Comparison of ENCODE assay signal across 8 mouse cellular contexts in genomic region chr17:87502388-87503369, GRCm38 (mm10). TPM values are rescaled to one million over a fixed set of nuclear protein-coding genes. Genes with fewer than 3 reads are reported as not detected.
DNase-seq lines count a peak whose midpoint lies in the region; ATAC-seq and TF ChIP-seq lines count a peak whose summit lies in the region.

No protein-coding gene starts in this region.

- peak overlapping the region; percentile 30; the same call in 1 of the 2 replicates for H3K27ac ChIP-seq in kidney, embryonic 14.5 days (ENCODE audit: low read depth, low read length)
- H3K27ac ChIP-seq in hindbrain, embryonic 14.5 days = peak overlapping the region; percentile 38

- no peak overlapping the region for H3ac ChIP-seq in myocyte (ENCODE audit: control insufficient read depth, insufficient read length)

- H3K4me3 ChIP-seq in kidney, embryonic 14.5 days (ENCODE audit: low read length) = no peak overlapping the region
- no peak overlapping the region for H3K4me3 ChIP-seq in hindbrain, embryonic 14.5 days (replicated peaks; ENCODE audit: low read length)
- H3K4me3 ChIP-seq in myocyte = no peak overlapping the region

- no peaks in the 10 kb centered on the region for H3K27me3 ChIP-seq in kidney, embryonic 14.5 days (ENCODE audit: control insufficient read depth, insufficient read depth, low read length)
- no peaks in the 10 kb centered on the region for H3K27me3 ChIP-seq in hindbrain, embryonic 14.5 days (ENCODE audit: control insufficient read depth, insufficient read depth, low read length)
- H3K27me3 ChIP-seq in myocyte (ENCODE audit: control insufficient read depth, insufficient read depth, insufficient read length) = no peaks in the 10 kb centered on the region

- TF ChIP-seq POLR2A in myocyte (IDR thresholded peaks at IDR 0.05; ENCODE audit: insufficient read length, low read depth) = no peak

- peaks cover 19% of the 10 kb centered on the region for H3K4me1 ChIP-seq in kidney, embryonic 14.5 days (ENCODE audit: control insufficient read depth, insufficient read depth, low read length)
- peaks cover 22% of the 10 kb centered on the region for H3K4me1 ChIP-seq in hindbrain, embryonic 14.5 days (replicated peaks; ENCODE audit: control insufficient read depth, insufficient read depth, low read length)

- ATAC-seq in kidney, embryonic 14.5 days (ENCODE audit: low FRiP score, low TSS enrichment) = peak; percentile 70
- peak; percentile 86 for ATAC-seq in hindbrain, embryonic 14.5 days (ENCODE audit: low FRiP score)

- DNase-seq in kidney, postnatal 4 days = no peak
- peak; percentile 73 for DNase-seq in brain, adult 2 months (ENCODE audit: low read depth, low spot score)
- peak; percentile 58 for DNase-seq in hindbrain, embryonic 14.5 days (ENCODE audit: low spot score)
- no peak for DNase-seq in cerebellum, postnatal 14 days
- DNase-seq in cerebellum, postnatal 36 days = no peak
- no peak for DNase-seq in left cerebral cortex, adult 11 months (ENCODE audit: low spot score)

- 8% methylated on average over 13 of the region's 14 CpGs for WGBS in kidney, embryonic 14.5 days
- WGBS in hindbrain, embryonic 14.5 days = 22% methylated on average over 12 of the region's 14 CpGs

- no peak overlapping the region for H3K9ac ChIP-seq in kidney, embryonic 14.5 days (ENCODE audit: low read depth, low read length)
- H3K9ac ChIP-seq in hindbrain, embryonic 14.5 days = no peak overlapping the region

- H3K4me2 ChIP-seq in kidney, embryonic 14.5 days (replicated peaks; ENCODE audit: low read depth, low read length) = peak overlapping the region; percentile 12; the same call in 1 of the 2 replicates
- 0 out of 2 replicates have a peak overlapping the region, but pooled peaks have one; percentile 9 for H3K4me2 ChIP-seq in hindbrain, embryonic 14.5 days (replicated peaks)
- peak overlapping the region; percentile 38 for H3K4me2 ChIP-seq in myocyte (ENCODE audit: low read depth)

- H3K9me3 ChIP-seq in kidney, embryonic 14.5 days (ENCODE audit: control insufficient read depth, low read length) = no peaks in the 10 kb centered on the region
- H3K9me3 ChIP-seq in hindbrain, embryonic 14.5 days (ENCODE audit: control insufficient read depth, low read length) = no peaks in the 10 kb centered on the region

- H3K36me3 ChIP-seq in kidney, embryonic 14.5 days (ENCODE audit: control insufficient read depth, insufficient read depth, low read length) = no peaks in the 10 kb centered on the region
- H3K36me3 ChIP-seq in hindbrain, embryonic 14.5 days (replicated peaks; ENCODE audit: control insufficient read depth, insufficient read depth) = no peaks in the 10 kb centered on the region
- H3K36me3 ChIP-seq in myocyte (ENCODE audit: control insufficient read depth, insufficient read depth) = no peaks in the 10 kb centered on the region

- no peaks in the 10 kb centered on the region for H3K79me2 ChIP-seq in myocyte (ENCODE audit: control insufficient read depth, insufficient read depth)

TF ChIP-seq in myocyte, 11 proteins besides CTCF, POLR2A, EP300 and RAD21:
- TF ChIP-seq TCF3 (IDR thresholded peaks at IDR 0.05; ENCODE audit: insufficient read length, low read depth) (no peak), REST (IDR thresholded peaks at IDR 0.05; ENCODE audit: insufficient read depth, insufficient read length) (no peak), POLR2AphosphoS2 (IDR thresholded peaks at IDR 0.05; ENCODE audit: insufficient read length, low read depth) (no peak), TCF12 (IDR thresholded peaks at IDR 0.05; ENCODE audit: insufficient read depth, poor library complexity, severe bottlenecking) (no peak), MYOG (IDR thresholded peaks at IDR 0.05; ENCODE audit: control insufficient read depth in 1 of 3, insufficient read depth in 1 of 3, insufficient read length in 2 of 3, low read depth in 2 of 3) (no peak), E2F4 (IDR thresholded peaks at IDR 0.05; ENCODE audit: insufficient read depth) (no peak), MAX (IDR thresholded peaks at IDR 0.05; ENCODE audit: low read depth) (no peak)

RNA-seq across cellular contexts. Expression of gene Calm2, which starts 55.9 kb away (rescaled TPM):
- polyA plus RNA-seq in kidney, embryonic 14.5 days (2014; fragmentation: Nextera tagmentation; extraction: Ambion mirVana) = 1,015 and 1,361 TPM in 2 replicates
- 2,858 and 2,871 TPM in 2 replicates for polyA plus RNA-seq in hindbrain, embryonic 14.5 days (2014; fragmentation: Nextera tagmentation; extraction: Ambion mirVana)
- 271 TPM for polyA plus RNA-seq in myocyte (2012; fragmentation: generic; extraction: Trizol)

Comparison
In these comparisons a context has a peak if more than half of its experiments do, and no peak if none do; other contexts are left out.
1. DNase-seq: peak in brain, adult 2 months (single experiment) and hindbrain, embryonic 14.5 days (single experiment); none in kidney, postnatal 4 days (0 of 2), cerebellum, postnatal 14 days (0 of 2), cerebellum, postnatal 36 days (0 of 2) and left cerebral cortex, adult 11 months (single experiment).
2. Peak in every context shown above with its lines, with median percentiles within 50 percentile points of each other: H3K4me2 ChIP-seq.